Mouse (Mus musculus) neural tube, embryonic 11.5 days (tissue): ENCODE measurements around the gene Acap1. TPM values are rescaled to one million over a fixed set of nuclear protein-coding genes. Genes with fewer than 3 reads are reported as not detected.

Experiments used
- ATAC-seq: fragments of 200-750 bp; cut with Nextera tagmentation; 2 replicates; pipeline ENCODE4 v1.8.0; 2017; ENCODE audit warnings: moderate number of reproducible peaks, mild to moderate bottlenecking, moderate TSS enrichment, moderate library complexity; ENCODE audit not compliant: insufficient read depth, low FRiP score, low TSS enrichment
- DNase-seq: peaks from one replicate; pipeline ENCODE4 v3.0.0-alpha.2; 2015; ENCODE audit warnings: low spot score
- H3K27ac ChIP-seq: fragments of 300-500 bp; sonication (generic); 2 replicates; pipeline ENCODE4 v1.5.1; 2014; ENCODE audit warnings: low read depth, mild to moderate bottlenecking, low read length
- H3K27me3 ChIP-seq: fragments of 300-500 bp; sonication (generic); 2 replicates; pipeline ENCODE4 v1.6.1; 2014; ENCODE audit warnings: mild to moderate bottlenecking, low read length, mixed read lengths; ENCODE audit not compliant: control insufficient read depth, insufficient read depth
- H3K36me3 ChIP-seq: fragments of 300-500 bp; sonication (generic); 2 replicates; pipeline ENCODE4 v1.6.1; 2014; ENCODE audit warnings: mild to moderate bottlenecking, low read length, moderate library complexity, mixed read lengths; ENCODE audit not compliant: control insufficient read depth, insufficient read depth
- H3K4me1 ChIP-seq: fragments of 300-500 bp; sonication (generic); 2 replicates; pipeline ENCODE4 v1.6.1; 2014; ENCODE audit warnings: low read length, mixed read lengths; ENCODE audit not compliant: control insufficient read depth, insufficient read depth
- H3K4me2 ChIP-seq: fragments of 300-500 bp; sonication (generic); 2 replicates; pipeline ENCODE4 v1.6.1; 2014; ENCODE audit warnings: low read depth, mild to moderate bottlenecking, moderate library complexity
- H3K4me3 ChIP-seq: fragments of 300-500 bp; sonication (generic); 2 replicates; pipeline ENCODE4 v1.5.1; 2014; ENCODE audit warnings: low read depth, low read length
- H3K9ac ChIP-seq: fragments of 300-500 bp; sonication (generic); 2 replicates; pipeline ENCODE4 v1.6.1; 2014; ENCODE audit warnings: mild to moderate bottlenecking, low read length
- H3K9me3 ChIP-seq: fragments of 300-500 bp; sonication (generic); 2 replicates; pipeline ENCODE4 v1.6.1; 2016; ENCODE audit warnings: low read length; ENCODE audit not compliant: control insufficient read depth
- WGBS: fragments of 180-500 bp; shearing (Covaris S2); extraction: QIAGEN DNeasy Blood & Tissue Kit; methylation state at CpG from one replicate; pipeline ENCODE4 v1.1.7; 2014; 5-methylcytosine and 5-hydroxymethylcytosine counted together
- microRNA-seq: library from miRNA; unstranded; fragments of <30 nt; microRNA quantifications from one replicate; pipeline ENCODE4, GENCODE M21; 2016
- polyA plus RNA-seq: library from polyadenylated mRNA; unstranded; fragments of >200 nt; fragmentation: Nextera tagmentation; extraction: Ambion mirVana; gene quantifications from 2 replicates; pipeline ENCODE4 v1.2.1, GENCODE M21; 2014

Gene Acap1
- polyA plus RNA-seq, 1 experiment from 2014 or later: 0.53 TPM

- H3K9me3 ChIP-seq: no peaks in the 10 kb centered on the region
- peak overlapping the region; percentile 80 for H3K27ac ChIP-seq
- H3K36me3 ChIP-seq: peaks cover 2% of the 10 kb centered on the region; the same call in 1 of the 2 replicates
- peak overlapping the region; percentile 95 for H3K4me2 ChIP-seq
- peak overlapping the region; percentile 79 for H3K9ac ChIP-seq
- ATAC-seq (peak; percentile 14; the same call in 1 of the 2 replicates), DNase-seq (peak; percentile 59)
- H3K27me3 ChIP-seq: peaks cover 5% of the 10 kb centered on the region; the same call in 1 of the 2 replicates
- H3K4me1 ChIP-seq: peaks cover 26% of the 10 kb centered on the region
- under 1% methylated on average over 43 of the region's 52 CpGs for WGBS
- H3K4me3 ChIP-seq: peak overlapping the region; percentile 72
Measured at GRCm38 (mm10) chr11:69836703-69837576, 58.4 kb downstream of the Acap1 start.

GRCm38 (mm10) chr11:69835966-69836335 is 59.4 kb downstream of the Acap1 start:
- H3K9me3 ChIP-seq: no peaks in the 10 kb centered on the region
- ATAC-seq (no peak), DNase-seq (no peak)
- H3K36me3 ChIP-seq: peaks cover 2% of the 10 kb centered on the region; the same call in 1 of the 2 replicates
- peak overlapping the region; percentile 72 for H3K4me3 ChIP-seq
- H3K27ac ChIP-seq: peak overlapping the region; percentile 47; the same call in 1 of the 2 replicates
- H3K4me1 ChIP-seq: peaks cover 26% of the 10 kb centered on the region
- peak overlapping the region; percentile 95 for H3K4me2 ChIP-seq
- WGBS: 2% methylated on average over 4 of the region's 4 CpGs
- H3K9ac ChIP-seq: peak overlapping the region; percentile 79
- H3K27me3 ChIP-seq: peaks cover 5% of the 10 kb centered on the region; the same call in 1 of the 2 replicates

GRCm38 (mm10) chr11:69835326-69835965 is 59.9 kb downstream of the Acap1 start:
- DNase-seq (peak; percentile 77), ATAC-seq (no peak)
- no peaks in the 10 kb centered on the region for H3K9me3 ChIP-seq
- H3K4me1 ChIP-seq: peaks cover 26% of the 10 kb centered on the region
- H3K27ac ChIP-seq: no peak overlapping the region
- H3K27me3 ChIP-seq: peaks cover 5% of the 10 kb centered on the region; the same call in 1 of the 2 replicates
- 2% methylated on average over 9 of the region's 9 CpGs for WGBS
- H3K36me3 ChIP-seq: peaks cover 2% of the 10 kb centered on the region; the same call in 1 of the 2 replicates
- H3K4me2 ChIP-seq: peak overlapping the region; percentile 95
- peak overlapping the region; percentile 72 for H3K4me3 ChIP-seq
- H3K9ac ChIP-seq: peak overlapping the region; percentile 2; the same call in 1 of the 2 replicates

DNA sequence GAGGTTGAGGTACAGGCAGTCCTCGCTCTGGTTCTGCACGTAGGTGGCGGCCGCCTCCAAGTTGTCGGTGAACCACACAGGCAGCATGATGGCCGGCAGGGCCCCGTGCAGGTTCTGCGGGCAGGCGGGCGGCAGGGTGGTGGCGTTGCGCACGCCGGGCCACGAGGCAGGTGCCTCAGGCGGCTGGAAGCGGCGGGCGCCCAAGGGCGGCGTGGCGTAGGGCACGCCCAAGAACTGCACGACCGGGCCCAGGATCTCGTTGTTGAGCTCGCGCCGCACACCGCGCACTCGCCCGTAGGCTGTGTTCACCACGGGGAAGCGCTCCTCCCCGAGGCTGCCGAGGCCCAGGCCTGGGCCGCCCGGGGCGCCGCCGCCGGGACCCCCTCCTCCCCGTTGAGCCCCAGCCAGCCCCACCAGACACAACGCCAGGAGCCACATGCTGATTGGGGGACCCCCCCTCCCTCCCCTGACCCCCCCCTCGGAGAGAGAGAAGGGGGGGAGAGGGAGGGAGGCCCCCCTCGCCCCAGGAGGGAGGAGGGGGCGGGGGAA is 61.3 kb downstream of the Acap1 start:
- peaks cover 26% of the 10 kb centered on the region for H3K4me1 ChIP-seq

GRCm38 (mm10) chr11:69833554-69833953 is 61.8 kb downstream of the Acap1 start:
- Histone ChIP-seq H3K9ac (peak overlapping the region; percentile 76), H3K4me1 (peaks cover 26% of the 10 kb centered on the region), H3K9me3 (no peaks in the 10 kb centered on the region), H3K27me3 (peaks cover 5% of the 10 kb centered on the region; the same call in 1 of the 2 replicates), H3K4me3 (peak overlapping the region; percentile 72; the same call in 1 of the 2 replicates), H3K27ac (no peak overlapping the region), H3K36me3 (peaks cover 4% of the 10 kb centered on the region; the same call in 1 of the 2 replicates), H3K4me2 (peak overlapping the region; percentile 95)
- WGBS: 58% methylated on average over 8 of the region's 8 CpGs
- DNase-seq (no peak), ATAC-seq (no peak)

More for the DNA sequence above, 61.3 kb downstream of the Acap1 start:
- ATAC-seq (no peak), DNase-seq (peak; percentile 51)
- Histone ChIP-seq H3K36me3 (peaks cover 2% of the 10 kb centered on the region; the same call in 1 of the 2 replicates), H3K4me2 (peak overlapping the region; percentile 95), H3K27ac (no peak overlapping the region), H3K27me3 (peaks cover 5% of the 10 kb centered on the region; the same call in 1 of the 2 replicates), H3K4me3 (peak overlapping the region; percentile 72), H3K9me3 (no peaks in the 10 kb centered on the region), H3K9ac (peak overlapping the region; percentile 76)
- 8% methylated on average over 34 of the region's 48 CpGs for WGBS

Small RNA genes lying within 50 kb of the gene (microRNA-seq; reads per million reads assigned to microRNA genes)
- gene Mir6924: not detected

Other genes starting within 250 kb of the Acap1 start
- gene Sox15, start 240.2 kb downstream of the Acap1 start, polyA plus RNA-seq: not detected in 2 replicates
- gene Mpdu1, start 232.9 kb downstream of the Acap1 start, polyA plus RNA-seq: 26.8 and 30.0 TPM in 2 replicates
- 5.5 and 6.7 TPM in 2 replicates for gene Cd68, start 229.4 kb downstream of the Acap1 start, polyA plus RNA-seq
- 781 and 824 TPM in 2 replicates for gene Eif4a1, start 223.1 kb downstream of the Acap1 start, polyA plus RNA-seq
- gene Senp3, start 213.5 kb downstream of the Acap1 start, polyA plus RNA-seq: 88.6 and 93.8 TPM in 2 replicates
- 0.19 TPM in 1 of 2 replicates, not detected in the other for gene Tnfsf13, start 209.8 kb downstream of the Acap1 start, polyA plus RNA-seq
- gene Tnfsf12, start 199.7 kb downstream of the Acap1 start, polyA plus RNA-seq: 1.5 and 1.7 TPM in 2 replicates
- 1.4 and 1.5 TPM in 2 replicates for gene Tnfsfm13, start 199.4 kb downstream of the Acap1 start, polyA plus RNA-seq
- 65.0 and 65.3 TPM in 2 replicates for gene Polr2a, start 136.9 kb downstream of the Acap1 start, polyA plus RNA-seq
- not detected in 2 replicates for gene Slc35g3, start 133.6 kb downstream of the Acap1 start, polyA plus RNA-seq
- 0.99 and 1.3 TPM in 2 replicates for gene Zbtb4, start 129.6 kb downstream of the Acap1 start, polyA plus RNA-seq
- gene Chrnb1, start 99.6 kb downstream of the Acap1 start, polyA plus RNA-seq: 4.2 and 6.2 TPM in 2 replicates
- 2.0 and 3.0 TPM in 2 replicates for gene Fgf11, start 93.7 kb downstream of the Acap1 start, polyA plus RNA-seq
- gene Tmem102, start 89.9 kb downstream of the Acap1 start, polyA plus RNA-seq: 0.69 and 0.88 TPM in 2 replicates
- not detected in 2 replicates for gene Gm39566, start 80.2 kb downstream of the Acap1 start, polyA plus RNA-seq
- gene Spem2, start 77.1 kb downstream of the Acap1 start, polyA plus RNA-seq: not detected in 2 replicates
- 0.23 TPM in 1 of 2 replicates, not detected in the other for gene Spem1, start 73.4 kb downstream of the Acap1 start, polyA plus RNA-seq
- gene Nlgn2, start 57.8 kb downstream of the Acap1 start, polyA plus RNA-seq: 10.9 and 11.4 TPM in 2 replicates
- gene Tmem256, start 57.0 kb downstream of the Acap1 start, polyA plus RNA-seq: 289 and 296 TPM in 2 replicates
- gene Plscr3, start 49.2 kb downstream of the Acap1 start, polyA plus RNA-seq: 75.4 and 83.7 TPM in 2 replicates
- gene Tnk1, start 36.8 kb downstream of the Acap1 start, polyA plus RNA-seq: 0.23 and 0.72 TPM in 2 replicates
- not detected in 2 replicates for gene Tmem95, start 17.5 kb downstream of the Acap1 start, polyA plus RNA-seq
- 3.1 and 3.6 TPM in 2 replicates for gene Kctd11, start 14.1 kb downstream of the Acap1 start, polyA plus RNA-seq
- gene 2810408A11Rik, start 5.4 kb upstream of the Acap1 start, polyA plus RNA-seq: 14.4 and 15.1 TPM in 2 replicates
- gene Neurl4, start 5.5 kb upstream of the Acap1 start, polyA plus RNA-seq: 14.2 and 18.0 TPM in 2 replicates
- gene Gps2, start 18.3 kb upstream of the Acap1 start, polyA plus RNA-seq: 84.0 and 93.7 TPM in 2 replicates
- 1,905 and 1,926 TPM in 2 replicates for gene Eif5a, start 26.4 kb upstream of the Acap1 start, polyA plus RNA-seq
- 3.4 and 4.2 TPM in 2 replicates for gene Ybx2, start 40.3 kb upstream of the Acap1 start, polyA plus RNA-seq
- 11.4 and 11.8 TPM in 2 replicates for gene Slc2a4, start 52.6 kb upstream of the Acap1 start, polyA plus RNA-seq
- 5.3 and 5.9 TPM in 2 replicates for gene Cldn7, start 69.2 kb upstream of the Acap1 start, polyA plus RNA-seq
- 21.5 and 23.3 TPM in 2 replicates for gene Ctdnep1, start 85.6 kb upstream of the Acap1 start, polyA plus RNA-seq
- gene Elp5, start 87.0 kb upstream of the Acap1 start, polyA plus RNA-seq: 149 and 168 TPM in 2 replicates
- 530 and 552 TPM in 2 replicates for gene Gabarap, start 95.6 kb upstream of the Acap1 start, polyA plus RNA-seq
- 54.4 and 57.6 TPM in 2 replicates for gene Phf23, start 100.2 kb upstream of the Acap1 start, polyA plus RNA-seq
- 35.8 and 39.0 TPM in 2 replicates for gene Dvl2, start 105.1 kb upstream of the Acap1 start, polyA plus RNA-seq
- 49.3 and 54.1 TPM in 2 replicates for gene Acadvl, start 119.9 kb upstream of the Acap1 start, polyA plus RNA-seq
- gene Dlg4, start 121.4 kb upstream of the Acap1 start, polyA plus RNA-seq: 14.6 and 15.0 TPM in 2 replicates
- 0.41 TPM in 1 of 2 replicates, not detected in the other for gene Asgr1, start 158.5 kb upstream of the Acap1 start, polyA plus RNA-seq
- 0.28 TPM in 1 of 2 replicates, not detected in the other for gene Asgr2, start 197.1 kb upstream of the Acap1 start, polyA plus RNA-seq
- not detected in 2 replicates for gene Mgl2, start 234.8 kb upstream of the Acap1 start, polyA plus RNA-seq